Mouse (Mus musculus) stomach, postnatal 0 days (tissue): Measurements from ENCODE around the gene 1810049J17Rik. TPM values are rescaled to one million over a fixed set of nuclear protein-coding genes. Genes with fewer than 3 reads are reported as not detected.

Experiments used
- ATAC-seq: fragments of 200-750 bp; cut with Nextera tagmentation; 2 replicates; pipeline ENCODE4 v1.8.0; 2017; ENCODE audit not compliant: low FRiP score, low TSS enrichment
- DNase-seq: peaks from one replicate; pipeline ENCODE4 v3.0.0-alpha.2; 2016; ENCODE audit warnings: low spot score
- H3K27ac ChIP-seq: fragments of 300-500 bp; sonication (generic); replicated peaks from 2 replicates; pipeline ENCODE4 v1.5.1; 2014; ENCODE audit warnings: mild to moderate bottlenecking, control low read depth
- H3K27me3 ChIP-seq: fragments of 300-500 bp; sonication (generic); 2 replicates; pipeline ENCODE4 v1.6.1; 2014; ENCODE audit warnings: low read length; ENCODE audit not compliant: control insufficient read depth, insufficient read depth
- H3K36me3 ChIP-seq: fragments of 300-500 bp; sonication (generic); 2 replicates; pipeline ENCODE4 v1.6.1; 2014; ENCODE audit warnings: low read length, mixed read lengths; ENCODE audit not compliant: control insufficient read depth, insufficient read depth
- H3K4me1 ChIP-seq: fragments of 300-500 bp; sonication (generic); replicated peaks from 2 replicates; pipeline ENCODE4 v1.6.1; 2014; ENCODE audit warnings: antibody characterized with exemption; ENCODE audit not compliant: control insufficient read depth, insufficient read depth
- H3K4me2 ChIP-seq: fragments of 300-500 bp; sonication (generic); replicated peaks from 2 replicates; pipeline ENCODE4 v1.6.1; 2014; ENCODE audit warnings: low read depth, mild to moderate bottlenecking, control low read depth, moderate library complexity
- H3K4me3 ChIP-seq: fragments of 300-500 bp; sonication (generic); 2 replicates; pipeline ENCODE4 v1.5.1; 2014; ENCODE audit warnings: low read depth, low read length, control low read depth
- H3K9ac ChIP-seq: fragments of 300-500 bp; sonication (generic); 2 replicates; pipeline ENCODE4 v1.6.1; 2014; ENCODE audit warnings: mild to moderate bottlenecking, low read length, control low read depth, mixed read lengths
- H3K9me3 ChIP-seq: fragments of 300-500 bp; sonication (generic); 2 replicates; pipeline ENCODE4 v1.6.1; 2016; ENCODE audit warnings: low read length; ENCODE audit not compliant: control insufficient read depth
- CTCF ChIP-seq: IDR thresholded peaks from 2 replicates; pipeline ENCODE4 v1.5.1; 2016; ENCODE audit warnings: antibody characterized with exemption, low read depth, mild to moderate bottlenecking, moderate library complexity
- EP300 ChIP-seq: optimal IDR thresholded peaks from 2 replicates; pipeline ENCODE3; 2016; ENCODE audit warnings: antibody characterized with exemption
- WGBS: fragments of 180-500 bp; shearing (Covaris S2); extraction: QIAGEN DNeasy Blood & Tissue Kit; methylation state at CpG from one replicate; pipeline ENCODE4 v1.1.7; 2014; 5-methylcytosine and 5-hydroxymethylcytosine counted together
- polyA plus RNA-seq: library from polyadenylated mRNA; unstranded; fragments of >200 nt; fragmentation: Nextera tagmentation; extraction: Ambion mirVana; gene quantifications from 2 replicates; pipeline ENCODE4 v1.2.1, GENCODE M21; 2015

1810049J17Rik gene
- polyA plus RNA-seq, 1 experiment from 2014 or later: 3.9 TPM

DNA sequence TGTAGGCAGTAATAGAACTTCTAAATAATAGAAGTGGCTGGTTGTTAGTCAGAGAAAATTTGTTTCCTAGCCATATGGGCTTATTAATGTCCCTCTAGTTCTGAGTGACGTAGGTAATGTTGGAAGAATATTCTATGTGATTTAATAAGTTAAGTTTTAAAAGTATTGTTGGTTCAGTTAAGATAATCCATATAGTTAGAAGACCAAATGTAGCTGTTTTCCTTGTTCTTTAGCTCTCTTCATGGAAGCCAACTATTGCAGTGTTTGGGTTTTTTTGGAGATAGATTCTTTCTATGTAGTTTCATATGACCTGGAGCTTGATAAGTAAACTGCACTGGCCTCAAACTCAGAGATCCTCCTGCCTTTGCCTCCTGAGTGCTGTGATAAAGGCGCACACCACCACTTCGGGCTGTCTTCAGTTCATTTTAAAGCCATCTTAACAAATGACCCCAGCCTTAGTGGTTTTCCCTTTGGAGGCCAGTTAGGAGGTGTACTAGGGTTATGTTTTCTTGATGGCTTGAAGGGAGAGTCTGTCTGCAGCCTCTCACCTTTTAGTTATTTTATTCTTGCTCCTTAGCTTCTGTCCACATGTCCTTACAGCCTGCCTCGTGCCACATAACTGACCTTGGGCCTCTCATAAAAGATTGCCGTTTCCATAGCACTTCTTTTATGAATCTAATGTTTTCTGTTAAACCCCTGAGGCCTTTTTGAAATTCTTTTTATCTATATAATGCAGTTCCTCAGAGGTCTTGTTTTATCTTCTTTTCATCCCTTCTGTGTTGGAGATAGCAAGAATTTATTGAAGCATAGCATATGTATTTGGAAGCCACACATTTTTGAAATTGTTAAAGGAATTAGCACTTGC lies 19.1 kb upstream of the 1810049J17Rik start:
- H3K4me3 ChIP-seq: no peak overlapping the region
- DNase-seq (no peak), ATAC-seq (no peak)
- H3K27ac ChIP-seq: no peak overlapping the region
- no peaks in the 10 kb centered on the region for H3K9me3 ChIP-seq
- 72% methylated on average over 5 of the region's 5 CpGs for WGBS
- TF ChIP-seq EP300: no peak
- TF ChIP-seq CTCF: no peak
- no peaks in the 10 kb centered on the region for H3K27me3 ChIP-seq
- H3K4me1 ChIP-seq: no peaks in the 10 kb centered on the region; the same call in 1 of the 2 replicates
- no peak overlapping the region for H3K9ac ChIP-seq
- peaks cover 3% of the 10 kb centered on the region; the same call in 1 of the 2 replicates for H3K36me3 ChIP-seq
- H3K4me2 ChIP-seq: no peak overlapping the region

DNA sequence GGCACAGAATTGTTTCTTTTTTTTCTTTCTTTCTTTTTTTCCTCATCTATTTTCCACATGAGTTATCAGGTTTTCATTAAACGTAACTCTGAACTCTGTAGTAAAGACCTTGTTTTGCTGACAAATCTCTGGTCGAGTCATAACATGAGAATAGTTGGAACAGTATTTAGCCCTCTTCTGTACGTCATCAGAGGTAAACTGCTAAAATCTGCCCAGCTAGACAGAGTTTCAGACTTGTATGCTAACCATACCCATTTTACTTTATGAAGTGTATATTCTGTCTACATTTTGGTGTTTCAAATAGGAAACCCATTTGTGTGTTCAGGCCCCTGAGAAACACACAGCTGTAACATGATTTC lies 16.1 kb upstream of the 1810049J17Rik start:
- Histone ChIP-seq H3K27ac (no peak overlapping the region), H3K27me3 (no peaks in the 10 kb centered on the region), H3K4me1 (no peaks in the 10 kb centered on the region; the same call in 1 of the 2 replicates), H3K36me3 (no peaks in the 10 kb centered on the region), H3K4me3 (no peak overlapping the region), H3K9ac (no peak overlapping the region), H3K4me2 (no peak overlapping the region), H3K9me3 (no peaks in the 10 kb centered on the region)
- TF ChIP-seq CTCF (no peak), EP300 (no peak)
- no peak for DNase-seq
- no peak for ATAC-seq
- WGBS: 45% methylated on average over 3 of the region's 3 CpGs

DNA sequence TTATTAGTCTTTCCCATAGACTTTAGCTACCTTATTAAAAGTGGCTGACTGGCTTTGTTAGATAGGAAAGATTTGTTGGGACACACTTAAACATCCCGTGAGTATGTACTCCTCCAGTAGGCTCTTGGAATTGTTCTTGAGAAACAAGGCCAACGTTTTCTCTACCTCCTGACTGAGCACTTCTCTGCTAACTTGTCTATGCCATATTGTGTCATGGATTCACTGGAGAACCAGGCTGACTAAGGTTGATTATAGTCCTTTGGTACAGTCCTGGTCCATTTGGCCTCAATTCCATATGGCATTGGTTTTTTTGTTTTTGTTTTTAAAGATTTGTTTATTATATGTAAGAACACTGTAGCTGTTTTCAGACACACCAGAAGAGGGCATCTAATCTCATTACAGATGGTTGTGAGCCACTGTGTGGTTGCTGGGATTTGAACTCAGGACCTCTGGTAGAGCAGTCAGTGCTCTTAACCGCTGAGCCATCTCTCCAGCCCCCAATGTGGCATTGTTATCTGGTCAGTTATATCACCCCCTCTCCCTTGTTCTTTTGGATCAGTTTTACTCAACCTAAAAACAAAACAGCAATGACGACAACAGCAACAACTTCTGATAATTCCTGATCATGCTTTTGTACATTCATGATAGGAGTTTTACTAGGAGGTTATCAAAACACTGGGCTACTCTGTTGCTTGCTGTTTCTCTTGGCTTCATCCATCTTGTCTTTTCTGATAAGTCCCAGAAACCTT lies 15.5 kb upstream of the 1810049J17Rik start:
- H3K36me3 ChIP-seq: no peaks in the 10 kb centered on the region
- no peak for TF ChIP-seq EP300
- no peak for TF ChIP-seq CTCF
- H3K9me3 ChIP-seq: no peaks in the 10 kb centered on the region
- WGBS: 77% methylated on average over 4 of the region's 4 CpGs
- H3K27me3 ChIP-seq: no peaks in the 10 kb centered on the region
- no peaks in the 10 kb centered on the region; the same call in 1 of the 2 replicates for H3K4me1 ChIP-seq
- DNase-seq: no peak
- H3K27ac ChIP-seq: no peak overlapping the region
- no peak overlapping the region for H3K4me3 ChIP-seq
- no peak overlapping the region for H3K9ac ChIP-seq
- ATAC-seq: no peak
- H3K4me2 ChIP-seq: no peak overlapping the region

DNA sequence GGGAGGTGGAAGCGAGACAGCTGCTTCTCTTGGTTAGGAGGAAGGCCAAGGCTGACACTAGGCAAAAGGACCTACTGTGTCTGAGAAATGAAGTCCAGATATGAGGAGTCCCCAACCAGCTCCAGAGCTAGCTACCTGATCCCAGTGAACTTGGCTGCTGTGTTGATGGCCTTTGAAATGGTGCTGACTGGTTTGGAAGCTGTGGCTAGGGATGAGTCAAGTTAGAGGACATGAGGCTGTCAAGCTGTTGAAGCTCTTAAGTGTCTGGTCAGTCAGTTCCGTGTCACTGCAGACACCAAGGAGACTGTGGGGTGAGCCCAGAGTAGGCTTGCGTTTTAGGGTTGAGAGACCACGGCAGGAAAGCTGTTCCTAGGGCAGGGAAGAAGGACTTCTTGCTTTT lies 12.7 kb upstream of the 1810049J17Rik start:
- Histone ChIP-seq H3K27ac (no peak overlapping the region), H3K4me3 (no peak overlapping the region), H3K4me1 (no peaks in the 10 kb centered on the region), H3K9ac (no peak overlapping the region), H3K27me3 (no peaks in the 10 kb centered on the region), H3K36me3 (no peaks in the 10 kb centered on the region), H3K4me2 (no peak overlapping the region), H3K9me3 (no peaks in the 10 kb centered on the region)
- ATAC-seq (no peak), DNase-seq (no peak)
- WGBS: 83% methylated on average over 4 of the region's 4 CpGs
- TF ChIP-seq CTCF (no peak), EP300 (no peak)

DNA sequence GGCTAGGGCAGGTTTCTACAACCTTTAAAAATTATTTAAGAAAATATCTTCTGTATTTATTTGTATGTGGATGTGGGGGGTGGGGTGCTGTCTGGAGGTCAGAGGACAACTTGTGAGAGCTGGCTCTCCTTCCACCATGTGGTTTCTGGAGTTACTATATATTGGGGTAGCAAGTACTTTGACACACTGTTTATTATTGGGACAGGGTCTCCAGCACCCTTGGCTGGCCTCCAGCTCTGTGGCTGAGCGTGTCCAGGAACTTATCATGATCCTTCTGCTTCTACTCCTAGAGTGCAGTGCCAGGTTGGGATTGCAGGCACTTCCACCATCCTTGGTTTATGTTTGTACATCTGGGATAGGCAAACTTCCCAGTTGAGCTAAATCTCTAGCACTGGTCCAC lies 9.6 kb upstream of the 1810049J17Rik start:
- no peak overlapping the region for H3K9ac ChIP-seq
- DNase-seq (no peak), ATAC-seq (no peak)
- H3K4me2 ChIP-seq: no peak overlapping the region
- H3K27ac ChIP-seq: 0 out of 2 replicates have a peak overlapping the region, but pooled peaks have one; percentile 35
- H3K36me3 ChIP-seq: no peaks in the 10 kb centered on the region
- WGBS: 26% methylated on average over 1 of the region's 1 CpGs
- no peaks in the 10 kb centered on the region for H3K9me3 ChIP-seq
- H3K4me1 ChIP-seq: no peaks in the 10 kb centered on the region
- TF ChIP-seq CTCF (no peak), EP300 (no peak)
- no peaks in the 10 kb centered on the region for H3K27me3 ChIP-seq
- no peak overlapping the region for H3K4me3 ChIP-seq

DNA sequence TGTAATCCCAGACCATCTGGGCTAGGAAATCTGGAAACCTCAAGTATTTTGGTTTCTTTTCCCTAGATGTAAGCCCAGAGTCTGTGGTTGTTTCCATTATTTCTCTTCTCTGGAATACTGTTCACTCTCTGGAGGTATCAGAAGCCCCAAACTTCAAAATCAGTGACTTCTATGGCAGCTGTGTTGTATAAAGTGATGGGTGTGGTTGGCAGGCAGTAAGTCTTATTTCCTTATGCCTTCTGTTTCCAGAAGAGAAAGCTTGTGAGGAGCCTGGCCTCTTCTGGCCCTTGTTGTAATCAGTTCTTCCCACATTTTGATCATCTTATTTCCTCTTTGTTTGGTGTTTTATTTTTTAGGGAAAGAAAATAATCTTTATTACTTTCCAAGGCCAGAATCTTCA lies 9.2 kb upstream of the 1810049J17Rik start:
- H3K4me3 ChIP-seq: no peak overlapping the region
- ATAC-seq: peak; percentile 45; the same call in 1 of the 2 replicates
- H3K4me2 ChIP-seq: no peak overlapping the region
- H3K4me1 ChIP-seq: no peaks in the 10 kb centered on the region
- H3K27ac ChIP-seq: no peak overlapping the region
- TF ChIP-seq CTCF (no peak), EP300 (no peak)
- H3K27me3 ChIP-seq: no peaks in the 10 kb centered on the region
- no peaks in the 10 kb centered on the region for H3K36me3 ChIP-seq
- H3K9me3 ChIP-seq: no peaks in the 10 kb centered on the region
- no peak for DNase-seq
- no peak overlapping the region for H3K9ac ChIP-seq
